Mouse (Mus musculus) liver, postnatal 0 days (tissue): ENCODE measurements around the gene Pde4d.

ENCODE experiments used
- CTCF ChIP-seq: sonication (generic); IDR thresholded peaks from 2 replicates; pipeline ENCODE4 v1.5.1; 2016; ENCODE audit warnings: antibody characterized with exemption, low read depth
- EP300 ChIP-seq: IDR thresholded peaks from 2 replicates; pipeline ENCODE4 v1.6.1; 2016; ENCODE audit warnings: antibody characterized with exemption, low read depth, mild to moderate bottlenecking

- TF ChIP-seq CTCF (no peak), EP300 (no peak)
Measured at GRCm38 (mm10) chr13:109732655-109733376, 1283.1 kb downstream of the Pde4d start.
